Mouse (Mus musculus) right cerebral cortex, postnatal 14 days (tissue): Measurements from ENCODE around the gene Prkca.

Source experiments
- DNase-seq: peaks from one replicate; pipeline ENCODE4 v3.0.0; 2022

Prkca gene

GRCm38 (mm10) chr11:108152591-108152990 is 191.1 kb downstream of the Prkca start:
- DNase-seq = no peak

GRCm38 (mm10) chr11:108150410-108150809 is 193.3 kb downstream of the Prkca start:
- DNase-seq = peak; percentile 73

DNA sequence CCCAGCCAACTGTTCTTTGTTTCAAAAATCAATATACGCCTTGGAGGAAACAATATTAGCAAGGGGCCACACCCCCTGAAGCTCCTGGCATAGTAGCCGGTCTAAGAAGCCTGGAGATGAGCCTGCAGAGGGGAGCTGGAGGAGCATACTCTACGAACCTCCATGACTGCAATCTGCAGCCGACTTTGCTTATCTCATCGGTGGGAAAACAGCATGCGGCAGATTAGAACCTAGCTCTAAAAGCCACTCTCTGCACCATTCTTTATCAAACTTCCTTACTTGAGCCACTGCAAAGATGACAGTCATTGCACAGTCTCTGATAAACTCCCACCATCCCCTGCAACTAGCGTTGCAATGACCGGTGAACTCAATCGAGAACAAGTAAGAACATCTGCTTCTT is 194.5 kb downstream of the Prkca start:
- no peak for DNase-seq

- DNase-seq = no peak
These were observed 195.2 kb downstream of the Prkca start for GRCm38 (mm10) chr11:108148491-108148890.

DNA sequence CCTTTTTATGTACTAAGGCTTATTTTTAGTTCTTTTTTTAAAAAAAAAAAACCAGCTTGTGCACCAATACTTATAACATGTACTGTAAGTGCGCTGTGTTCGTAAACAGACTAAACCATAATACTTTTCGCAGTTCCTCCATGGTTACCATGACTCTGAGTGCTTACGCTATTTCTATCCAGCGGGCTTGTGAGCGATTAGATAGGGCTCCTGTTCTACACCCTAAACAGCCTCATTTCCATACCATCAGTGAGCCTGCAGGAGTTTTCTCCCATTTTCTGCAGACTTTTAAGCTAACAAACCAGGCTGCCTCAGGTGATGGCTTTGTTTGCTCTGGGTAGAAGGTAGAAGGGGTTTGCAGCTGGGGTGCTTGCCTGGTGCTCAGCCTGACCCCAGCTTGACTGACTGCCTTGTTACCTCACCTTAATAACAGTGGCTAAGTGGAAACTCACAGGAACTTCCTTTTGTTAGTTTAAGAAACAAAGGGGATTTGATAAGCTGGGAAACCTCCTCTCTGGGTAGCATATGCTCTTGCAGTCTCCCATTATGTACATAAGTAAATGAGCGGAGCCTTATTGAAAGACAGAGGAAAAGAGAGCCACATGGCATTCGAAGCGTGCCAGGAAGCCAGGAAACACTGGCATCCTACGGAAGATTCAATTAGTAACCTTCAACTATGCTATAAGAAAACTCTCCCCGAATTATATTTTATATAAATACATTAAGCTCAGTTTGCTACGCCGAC is 197.8 kb downstream of the Prkca start:
- no peak for DNase-seq

DNA sequence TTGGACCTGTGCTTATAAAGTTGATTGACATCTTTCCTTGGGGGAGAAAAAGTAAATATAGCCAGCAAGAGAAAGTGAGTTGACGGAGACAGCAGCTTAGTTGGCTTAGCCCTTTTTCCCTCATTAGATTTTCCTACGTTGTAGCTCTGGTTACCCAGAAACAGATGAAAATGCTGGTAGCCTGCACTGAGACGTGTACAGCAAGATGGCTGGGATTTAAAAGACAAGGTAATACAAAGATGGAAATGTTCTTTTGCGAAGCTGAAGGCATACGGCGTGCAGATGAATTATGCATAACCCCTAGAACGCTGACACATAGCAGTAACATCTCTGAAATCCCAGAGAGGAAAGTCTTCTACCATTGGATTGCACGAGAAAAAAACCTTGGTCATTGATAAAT is 198.6 kb downstream of the Prkca start:
- no peak for DNase-seq

DNA sequence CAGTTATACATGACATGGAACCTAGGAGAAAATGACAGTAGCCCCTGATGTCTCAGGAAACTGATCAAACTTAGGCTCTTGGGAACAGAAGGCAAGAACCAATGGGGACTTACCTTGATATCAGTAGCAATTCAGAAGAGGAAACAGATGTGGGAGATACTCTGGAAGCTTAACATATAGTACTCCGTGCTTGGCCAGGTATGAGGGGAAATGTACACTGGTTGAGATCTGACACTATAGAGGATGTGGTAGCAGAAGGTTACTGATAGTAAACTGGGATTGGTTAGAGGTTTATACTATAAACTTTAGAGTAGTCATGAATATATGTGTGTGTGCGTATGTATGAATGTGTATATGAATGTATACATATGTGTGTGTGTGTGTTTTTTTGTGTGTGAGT is 200.0 kb downstream of the Prkca start:
- no peak for DNase-seq

- DNase-seq = peak; percentile 39
These were observed 203.7 kb downstream of the Prkca start for GRCm38 (mm10) chr11:108140028-108140427.

- DNase-seq = no peak
These were observed 207.4 kb downstream of the Prkca start for GRCm38 (mm10) chr11:108136341-108136740.

GRCm38 (mm10) chr11:108135407-108136159 is 208.1 kb downstream of the Prkca start:
- no peak for DNase-seq

GRCm38 (mm10) chr11:108128593-108128992 is 215.1 kb downstream of the Prkca start:
- DNase-seq = peak; percentile 60

DNA sequence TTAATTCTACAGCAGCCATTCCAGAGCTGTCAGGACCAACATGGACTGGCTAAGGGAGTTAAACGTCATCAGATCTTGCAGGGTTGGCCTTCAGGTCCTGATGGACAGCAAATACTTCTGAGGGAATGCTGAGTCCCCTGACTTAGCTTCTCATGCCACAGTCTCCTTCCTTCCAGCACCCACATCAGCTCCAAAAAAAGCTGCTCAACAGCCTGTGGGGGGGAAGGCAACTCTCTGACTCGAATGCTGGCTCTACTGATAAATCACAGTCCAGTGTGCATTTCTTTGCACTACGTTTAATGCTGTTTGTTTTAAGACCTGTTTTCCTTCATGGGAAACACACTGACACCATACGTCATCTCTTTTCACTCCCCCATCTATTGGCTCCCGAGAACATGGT is 215.8 kb downstream of the Prkca start:
- no peak for DNase-seq

DNA sequence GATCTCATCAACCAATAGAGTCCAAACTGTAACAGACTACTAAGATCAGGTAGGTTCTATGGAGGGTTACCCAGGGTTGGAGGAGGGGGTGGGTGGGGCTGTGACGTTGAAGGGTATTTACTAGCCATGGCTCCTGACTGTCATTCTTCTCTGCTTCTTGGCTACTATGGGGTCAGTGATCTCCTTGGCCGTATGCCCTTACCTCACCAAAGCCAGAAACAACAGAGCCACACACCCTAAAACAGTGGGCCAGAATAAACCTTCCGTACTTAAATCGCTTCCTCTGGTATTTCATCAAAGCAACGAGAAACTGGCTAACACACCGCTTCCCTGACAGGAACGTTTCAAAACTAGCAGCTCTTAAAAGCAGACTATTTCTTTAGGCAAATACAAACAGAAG is 221.2 kb downstream of the Prkca start:
- no peak for DNase-seq

GRCm38 (mm10) chr11:108120708-108121107 is 223.0 kb downstream of the Prkca start:
- DNase-seq = no peak

DNA sequence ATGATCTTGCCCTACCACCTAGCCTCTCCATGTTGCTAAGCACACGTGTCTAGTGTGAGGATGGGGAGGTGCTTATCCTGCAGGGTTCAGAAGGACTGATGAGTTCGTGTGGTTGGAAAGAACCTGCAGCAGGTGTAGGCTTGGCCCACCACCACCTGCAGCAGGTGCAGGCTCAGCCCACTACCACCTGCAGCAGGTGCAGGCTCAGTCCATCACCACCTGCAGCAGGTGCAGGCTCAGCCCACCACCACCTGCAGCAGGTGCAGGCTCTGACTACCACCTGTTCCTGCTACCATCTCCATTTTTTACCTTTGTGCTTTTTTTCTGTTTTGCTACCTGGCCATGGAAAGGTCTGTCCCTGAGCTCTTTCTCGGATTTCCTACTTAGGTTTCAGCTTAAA is 223.9 kb downstream of the Prkca start:
- no peak for DNase-seq

DNA sequence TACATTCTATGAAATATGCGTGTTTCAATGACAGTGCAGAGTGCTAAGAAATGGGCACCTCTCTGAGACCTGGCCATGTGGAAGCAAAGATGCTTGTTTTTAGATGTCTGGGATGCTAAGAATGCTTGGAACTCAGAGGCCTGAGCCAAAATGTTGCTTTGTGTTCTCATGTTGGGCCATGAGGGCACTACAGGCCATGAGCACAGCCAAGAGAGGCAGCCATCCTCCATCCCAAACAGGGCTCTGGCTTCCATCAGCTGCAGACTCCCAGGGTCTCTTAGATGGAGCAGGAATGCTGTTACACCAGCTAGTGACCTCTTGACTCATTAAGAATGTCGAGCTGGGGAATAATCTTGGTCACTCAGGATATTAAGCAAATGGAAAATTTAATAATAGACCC is 224.9 kb downstream of the Prkca start:
- DNase-seq = no peak

DNA sequence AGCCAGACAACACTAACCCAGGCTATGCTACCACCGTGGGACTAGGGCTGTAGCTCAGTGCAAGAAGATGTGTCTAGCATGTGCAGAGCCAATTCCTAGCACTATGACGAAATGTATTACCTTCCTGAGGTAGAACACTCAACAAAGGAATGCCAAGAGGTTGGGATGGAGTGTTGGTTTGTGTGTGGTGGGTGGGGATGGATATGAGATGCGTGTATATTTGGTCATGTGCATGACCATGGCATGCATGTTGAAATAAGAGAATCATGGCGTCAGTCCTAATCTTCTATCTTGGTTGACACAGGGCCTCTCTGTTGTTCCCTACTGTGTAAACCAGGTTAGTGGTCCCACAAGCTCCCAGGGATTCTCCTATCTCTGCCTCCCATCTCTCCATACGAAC is 225.5 kb downstream of the Prkca start:
- DNase-seq = no peak

- DNase-seq = no peak
These were observed 226.2 kb downstream of the Prkca start for GRCm38 (mm10) chr11:108117360-108118050.

DNA sequence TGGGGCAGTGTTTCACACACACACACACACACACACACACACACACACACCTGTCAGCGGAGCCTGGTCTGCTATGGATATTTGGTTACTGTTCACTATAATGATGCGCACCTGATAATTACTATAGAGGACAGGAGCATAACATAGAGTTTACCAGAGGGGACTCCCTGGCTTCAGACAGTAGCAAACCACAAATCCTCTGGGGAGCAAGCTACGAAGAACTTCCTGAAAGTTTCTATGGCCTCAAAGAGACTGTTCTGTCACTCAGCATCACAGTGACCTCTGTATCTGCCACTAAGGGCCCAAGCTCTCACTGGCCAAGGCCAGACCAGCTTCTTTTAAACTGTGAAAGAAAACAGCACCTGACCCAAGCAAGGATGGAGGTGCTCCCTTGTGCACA is 229.6 kb downstream of the Prkca start:
- no peak for DNase-seq

DNA sequence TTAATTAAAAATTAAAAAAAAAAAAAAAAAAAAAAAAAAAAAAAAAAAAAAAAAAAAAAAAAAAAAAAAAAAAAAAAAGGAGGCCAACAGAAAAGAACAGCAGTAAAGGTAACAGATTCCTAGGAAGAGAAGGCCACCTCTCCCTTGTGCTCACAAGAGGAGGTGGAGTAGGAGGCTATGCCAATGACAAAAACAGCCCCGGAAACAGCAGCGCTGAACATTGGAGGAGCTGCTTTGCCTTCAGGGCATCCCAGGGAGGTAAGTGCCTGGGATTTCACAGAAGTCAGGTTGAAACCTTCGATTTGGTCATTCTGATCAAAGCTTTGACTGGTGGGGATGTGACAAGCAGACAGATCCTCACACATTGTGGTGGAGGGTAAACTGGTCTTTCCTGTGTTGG is 231.3 kb downstream of the Prkca start:
- DNase-seq = no peak

DNA sequence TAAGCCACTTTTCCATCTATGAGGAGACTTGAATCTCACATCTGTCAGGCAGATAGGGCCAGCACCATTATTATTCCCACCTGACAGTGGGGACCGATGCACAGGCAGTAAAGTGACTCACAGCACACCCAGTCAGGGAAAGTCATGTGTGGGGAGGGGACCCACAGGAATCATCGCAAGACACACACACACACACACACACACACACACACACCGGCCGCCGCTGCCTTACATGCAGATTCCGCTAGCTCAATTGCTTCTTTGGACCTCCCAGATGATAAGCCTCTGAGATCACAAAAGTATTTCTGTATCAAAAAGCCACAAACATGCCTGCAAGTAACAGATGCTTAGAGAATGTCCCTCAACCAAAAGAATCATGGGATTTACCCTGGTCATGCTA is 239.6 kb downstream of the Prkca start:
- DNase-seq = no peak

GRCm38 (mm10) chr11:108101280-108101950 is 242.3 kb downstream of the Prkca start:
- DNase-seq = no peak

- DNase-seq = no peak
These were observed 245.4 kb downstream of the Prkca start for GRCm38 (mm10) chr11:108098306-108098705.
